22 mouse cellular contexts compared by ENCODE assay signal in the genomic region with DNA sequence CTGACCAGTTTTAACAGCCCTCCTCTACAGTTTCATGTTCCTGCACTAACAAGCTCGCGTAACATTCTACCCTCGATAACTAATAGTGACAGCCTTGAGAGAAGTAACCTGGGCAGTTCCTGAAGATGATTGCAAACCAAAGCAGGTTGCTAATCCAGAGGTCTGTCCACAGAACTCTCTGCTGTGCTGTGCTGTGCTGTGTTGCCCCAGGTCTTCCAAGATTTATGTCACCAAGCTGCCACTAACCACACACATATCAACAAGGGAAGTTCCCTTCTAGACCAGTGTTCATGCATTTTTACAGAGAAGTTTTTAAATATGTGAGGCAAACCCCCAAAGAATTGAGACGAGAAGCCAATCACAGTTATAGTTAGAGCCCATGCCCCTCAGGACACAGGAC.
DNase-seq lines count a peak whose midpoint lies in the region; ATAC-seq and TF ChIP-seq lines count a peak whose summit lies in the region.
"Had no signal": no experiment of that assay in that cellular context is flagged by ENCODE, and none has a peak within 500 bp of the region (broad histone marks: within the 10 kb centered on the region; RNA-seq: fewer than 3 reads in every experiment).

No protein-coding gene starts in this region.

- H3K4me1 ChIP-seq in CH12.LX (ENCODE audit: control insufficient read depth in 1 of 2, insufficient read depth in 2 of 2) (peaks cover 10 to 36% of the 10 kb centered on the region in 2 experiments), MEL (ENCODE audit: control insufficient read depth in 1 of 2, insufficient read depth in 2 of 2, low read length in 2 of 2) (peaks cover 34 to 39% of the 10 kb centered on the region in 2 experiments)
- H3K4me1 ChIP-seq: lung, embryonic 15.5 days; neural tube, embryonic 15.5 days had no signal

- peak overlapping the region; percentile 95 for H3K4me2 ChIP-seq in CH12.LX (ENCODE audit: insufficient read depth, low read depth, poor library complexity, severe bottlenecking)
- H3K4me2 ChIP-seq: lung, embryonic 15.5 days; neural tube, embryonic 15.5 days had no signal

- dilution Hi-C loops in CH12.LX (cut with MboI; ENCODE audit: extremely low pct_ligation_motif_present, extremely low pct_unique_long_range_greater_than_20kb, low sequenced_read_pairs): no loop called here

- no peaks in the 10 kb centered on the region for H3K79me2 ChIP-seq in CH12.LX (replicated peaks; ENCODE audit: control insufficient read depth, extremely low read depth, insufficient read depth, poor library complexity, severe bottlenecking)
- H3K79me2 ChIP-seq in MEL (ENCODE audit: control insufficient read depth, insufficient read depth, low read length, poor library complexity): no peaks in the 10 kb centered on the region

- peaks cover 5% of the 10 kb centered on the region for H3K9me3 ChIP-seq in CH12.LX (replicated peaks; ENCODE audit: low read length)
- no peaks in the 10 kb centered on the region for H3K9me3 ChIP-seq in MEL (replicated peaks; ENCODE audit: insufficient read depth, low read length)
- H3K9me3 ChIP-seq: lung, embryonic 15.5 days; neural tube, embryonic 15.5 days had no signal

- no peak; the same call in 1 of the 2 replicates for TF ChIP-seq EP300 in CH12.LX (IDR thresholded peaks at IDR 0.05; ENCODE audit: low read length)
- no peak for TF ChIP-seq EP300 in MEL (IDR thresholded peaks at IDR 0.05; ENCODE audit: low read depth in 1 of 2, low read length in 2 of 2)

- TF ChIP-seq RAD21 in CH12.LX (IDR thresholded peaks at IDR 0.05; ENCODE audit: low read depth, low read length): no peak
- no peak for TF ChIP-seq RAD21 in MEL (IDR thresholded peaks at IDR 0.05; ENCODE audit: low read depth, low read length)

- peak; percentile 72 for ATAC-seq in granulocyte monocyte progenitor cell, adult 5-6 weeks (replicated peaks; ENCODE audit: poor library complexity, severe bottlenecking)
- ATAC-seq in monocyte, adult 5-6 weeks (replicated peaks; ENCODE audit: insufficient number of reproducible peaks, low FRiP score, low TSS enrichment, poor library complexity, severe bottlenecking): 0 out of 2 replicates have a peak, but pooled peaks have one; percentile 43
- ATAC-seq: forebrain, postnatal 0 days; hindbrain, postnatal 0 days; intestine, embryonic 16.5 days had no signal

- TF ChIP-seq CTCF in CH12.LX (conservative IDR thresholded peaks at IDR 0.05 in 1 of 2, IDR thresholded peaks at IDR 0.05 in 1 of 2; ENCODE audit: low read depth in 2 of 2, low read length in 2 of 2) (no peak), MEL (IDR thresholded peaks at IDR 0.05 in 2 of 3, conservative IDR thresholded peaks at IDR 0.05 in 1 of 3; ENCODE audit: control insufficient read depth in 1 of 3, insufficient read depth in 1 of 3, low read depth in 2 of 3, low read length in 3 of 3, poor library complexity in 1 of 3, severe bottlenecking in 1 of 3) (no peak)

- H3K9ac ChIP-seq in CH12.LX (ENCODE audit: insufficient read depth, low read depth): peak overlapping the region; percentile 62
- no peak overlapping the region for H3K9ac ChIP-seq in MEL (ENCODE audit: control insufficient read depth, low read depth, low read length, poor library complexity, severe bottlenecking)
- H3K9ac ChIP-seq: forebrain, postnatal 0 days; lung, embryonic 15.5 days; neural tube, embryonic 15.5 days had no signal

- no peaks in the 10 kb centered on the region for H3K36me3 ChIP-seq in CH12.LX (replicated peaks in 1 of 2; ENCODE audit: control insufficient read depth in 1 of 2, insufficient read depth in 1 of 2, low read length in 1 of 2)
- peaks cover 0 to 43% of the 10 kb centered on the region in 2 experiments; a peak in 2 of 4 replicates for H3K36me3 ChIP-seq in MEL (ENCODE audit: control insufficient read depth in 1 of 2, insufficient read depth in 2 of 2, low read length in 2 of 2)
- H3K36me3 ChIP-seq: lung, embryonic 15.5 days; neural tube, embryonic 15.5 days had no signal

- H3K27ac ChIP-seq in CH12.LX (ENCODE audit: insufficient read depth, low read depth) (peak overlapping the region; percentile 37; the same call in 1 of the 2 replicates), MEL (ENCODE audit: control insufficient read depth, low read depth, low read length) (no peak overlapping the region)
- H3K27ac ChIP-seq: hindbrain, postnatal 0 days; lung, embryonic 15.5 days; neural tube, embryonic 15.5 days; stomach, postnatal 0 days had no signal

- DNase-seq in CH12.LX (ENCODE audit: extremely low read depth) (no peak), MEL (ENCODE audit: low read depth, low spot score) (peak; percentile 33)
- no peak for DNase-seq in layer of hippocampus, postnatal 36 days
- DNase-seq in urinary bladder, postnatal 25 days (ENCODE audit: low spot score): no peak
- DNase-seq: adrenal gland, postnatal 14 days; B cell, adult 2 months; cerebellum, adult 11-12 months; cerebellum, adult 9-11 months; heart, postnatal 14 days; liver; retina, postnatal 1 day; right cerebral cortex, postnatal 14 days; thymus, adult 18-20 months; thymus, postnatal 25 days had no signal

- H3K27me3 ChIP-seq in CH12.LX (replicated peaks): no peaks in the 10 kb centered on the region
- H3K27me3 ChIP-seq in MEL (ENCODE audit: control insufficient read depth in 1 of 2, insufficient read depth in 2 of 2, low read length in 2 of 2): no peaks in the 10 kb centered on the region
- H3K27me3 ChIP-seq: lung, embryonic 15.5 days; neural tube, embryonic 15.5 days had no signal

- no peak for TF ChIP-seq POLR2A in CH12.LX (IDR thresholded peaks at IDR 0.05; ENCODE audit: low read depth, low read length)
- TF ChIP-seq POLR2A in MEL (IDR thresholded peaks at IDR 0.05; ENCODE audit: control insufficient read depth in 1 of 2, insufficient read depth in 1 of 2, low read depth in 1 of 2, low read length in 2 of 2, poor library complexity in 1 of 2): no peak

- H3K4me3 ChIP-seq in CH12.LX (replicated peaks in 1 of 3; ENCODE audit: low read depth in 2 of 3, low read length in 2 of 3, poor library complexity in 1 of 3) (no peak overlapping the region), MEL (ENCODE audit: control insufficient read depth in 1 of 2, insufficient read depth in 1 of 2, low read depth in 2 of 2, low read length in 2 of 2) (no peak overlapping the region)
- H3K4me3 ChIP-seq: lung, embryonic 15.5 days; neural tube, embryonic 15.5 days had no signal

- in situ Hi-C loops in CH12.LX (cut with MboI; ENCODE audit: low pct_ligation_motif_present, low pct_unique_long_range_greater_than_20kb, low sequenced_read_pairs): no loop called here

TF ChIP-seq in CH12.LX, 34 proteins besides CTCF, POLR2A, EP300 and RAD21:
- no peak for TF ChIP-seq MAFK (IDR thresholded peaks at IDR 0.05; ENCODE audit: insufficient replicate concordance, low read length)
- TF ChIP-seq ETS1 (conservative IDR thresholded peaks at IDR 0.05; ENCODE audit: low read depth, low read length): 0 out of 2 replicates have a peak, but pooled peaks have one; percentile 23
- 0 out of 2 replicates have a peak, but pooled peaks have one; percentile 15 for TF ChIP-seq ELF1 (IDR thresholded peaks at IDR 0.05; ENCODE audit: low read depth, low read length)
TF ChIP-seq in CH12.LX: peak in this region for 2.

TF ChIP-seq in MEL, 35 proteins besides CTCF, POLR2A, EP300 and RAD21:
- 0 out of 2 replicates have a peak, but pooled peaks have one; percentile 41 for TF ChIP-seq RCOR1 (IDR thresholded peaks at IDR 0.05; ENCODE audit: low read depth, low read length)
- TF ChIP-seq TBP (IDR thresholded peaks at IDR 0.05; ENCODE audit: low read depth, low read length): no peak
- TF ChIP-seq MXI1 (IDR thresholded peaks at IDR 0.05; ENCODE audit: low read depth, low read length): no peak
TF ChIP-seq in MEL: peak in this region for 1.
